Mouse (Mus musculus) granulocyte monocyte progenitor cell, adult 5-6 weeks (primary cell): ENCODE measurements around the gene Fthl17e. TPM values are rescaled to one million over a fixed set of nuclear protein-coding genes. Genes with fewer than 3 reads are reported as not detected.
"Not testable (repeated sequence)": the region's sequence is repeated elsewhere in the genome, so short reads cannot be mapped to it uniquely, and the experiment has no call there.

Source experiments
- ATAC-seq: replicated peaks from 2 replicates; pipeline ENCODE4 v1.8.0; 2016; ENCODE audit warnings: mild to moderate bottlenecking, moderate TSS enrichment, inconsistent platforms; ENCODE audit not compliant: poor library complexity, severe bottlenecking
- total RNA-seq, 2 experiments: library from RNA; stranded (forward) in 1 of 2; stranded (reverse) in 1 of 2; fragments of 200-712, 200-1000 nt in 1 of 2; fragments of >200 nt in 1 of 2; fragmentation: Nextera tagmentation in 1 of 2; gene quantifications; 2 replicates each; pipeline ENCODE4 v1.2.3; 2014 to 2017

Fthl17e gene
- total RNA-seq (2014; fragmentation: Nextera tagmentation) (not detected in 2 replicates), total RNA-seq (2017) (not detected in 2 replicates)

GRCm38 (mm10) chrX:9033193-9033592 lies at the start of gene Fthl17e:
Fthl17e (plus strand) TSS chrX:9033493.
- ATAC-seq: not testable (repeated sequence)

DNA sequence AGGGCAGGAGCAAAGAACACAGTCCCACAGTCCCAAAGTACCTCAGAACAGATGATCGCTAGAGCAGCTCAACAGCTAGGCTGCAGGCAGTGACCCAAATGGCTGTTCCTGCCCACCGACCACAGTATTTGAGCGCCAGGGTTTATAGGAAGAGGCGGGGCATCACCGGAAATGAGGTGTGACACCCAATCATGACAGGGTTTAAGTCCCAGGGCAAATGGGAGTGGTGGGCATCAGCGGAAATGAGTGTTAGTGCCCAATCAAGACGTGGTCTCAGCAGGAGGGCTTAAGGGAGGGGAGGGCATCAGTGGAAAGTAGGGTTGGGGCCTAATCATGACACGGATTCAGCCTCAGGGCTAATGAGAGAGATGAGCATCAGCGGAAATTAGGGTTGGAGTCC lies 46.6 kb upstream of the Fthl17e start, which contains the start of gene Fthl17d:
TSS of gene Fthl17d (minus strand) at position 101 of the 400 bp plus-strand sequence.
- not testable (repeated sequence) for ATAC-seq

DNA sequence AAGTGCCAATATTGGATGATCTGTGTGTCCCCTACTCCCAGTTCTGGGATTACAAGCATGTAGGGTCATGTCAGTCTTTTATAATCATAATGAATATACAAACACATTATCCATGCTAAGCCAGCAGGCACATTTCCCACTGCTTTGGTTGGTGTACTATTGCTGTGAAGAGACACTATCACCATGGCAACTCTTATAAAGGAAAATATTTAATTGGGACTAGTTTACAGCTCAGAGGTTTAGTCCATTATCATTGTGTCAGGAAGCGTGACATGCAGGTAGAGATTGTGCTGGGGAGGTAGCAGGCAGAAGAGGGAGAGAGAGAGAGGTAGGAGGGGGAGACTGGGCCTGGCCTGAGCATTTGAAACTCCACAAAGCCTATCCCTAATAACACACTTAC lies 17.2 kb upstream of the Fthl17e start:
- no peak for ATAC-seq

DNA sequence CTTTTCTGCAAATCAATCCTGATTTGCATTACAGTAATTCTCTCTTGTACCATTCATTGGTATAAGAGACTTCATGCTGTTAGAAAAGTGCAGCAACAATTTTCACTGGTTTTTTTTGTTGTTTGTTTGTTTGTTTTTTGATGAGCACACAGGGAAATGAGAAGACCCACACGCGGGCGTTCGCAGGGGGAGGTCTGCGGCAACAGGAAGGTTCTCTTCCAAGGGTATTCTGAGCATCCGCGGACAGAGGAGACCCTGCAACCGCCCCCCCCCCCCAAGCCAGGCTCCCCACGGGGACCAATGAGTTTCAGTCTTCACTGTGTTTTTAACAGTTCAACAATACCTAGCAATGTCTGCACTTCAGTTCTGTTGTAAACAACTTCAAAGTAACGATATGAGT lies 13.8 kb upstream of the Fthl17e start:
- ATAC-seq: no peak

- not testable (repeated sequence) for ATAC-seq
Observed at GRCm38 (mm10) chrX:9041611-9042010, 8.3 kb downstream of the Fthl17e start.

GRCm38 (mm10) chrX:9060952-9061351 lies 27.7 kb downstream of the Fthl17e start:
- ATAC-seq: not testable (repeated sequence)

DNA sequence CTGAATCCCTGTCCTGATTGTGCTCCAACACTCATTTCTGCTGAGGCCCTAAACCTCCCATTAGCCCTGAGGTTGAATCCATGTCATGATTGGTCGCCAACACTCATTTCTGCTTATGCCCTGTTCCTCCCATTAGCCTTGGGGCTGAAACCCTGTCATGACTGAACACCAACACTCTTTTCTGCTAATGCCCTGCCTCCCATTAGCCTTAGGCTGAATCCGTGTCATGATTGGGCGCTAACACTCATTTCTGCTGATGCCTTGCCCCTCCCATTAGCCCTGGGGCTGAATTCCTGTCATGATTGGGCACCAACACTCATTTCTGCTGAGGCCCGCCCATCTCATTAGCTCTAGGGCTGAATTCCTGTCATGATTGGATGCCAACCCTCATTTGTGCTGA lies 28.8 kb downstream of the Fthl17e start:
- no peak for ATAC-seq

DNA sequence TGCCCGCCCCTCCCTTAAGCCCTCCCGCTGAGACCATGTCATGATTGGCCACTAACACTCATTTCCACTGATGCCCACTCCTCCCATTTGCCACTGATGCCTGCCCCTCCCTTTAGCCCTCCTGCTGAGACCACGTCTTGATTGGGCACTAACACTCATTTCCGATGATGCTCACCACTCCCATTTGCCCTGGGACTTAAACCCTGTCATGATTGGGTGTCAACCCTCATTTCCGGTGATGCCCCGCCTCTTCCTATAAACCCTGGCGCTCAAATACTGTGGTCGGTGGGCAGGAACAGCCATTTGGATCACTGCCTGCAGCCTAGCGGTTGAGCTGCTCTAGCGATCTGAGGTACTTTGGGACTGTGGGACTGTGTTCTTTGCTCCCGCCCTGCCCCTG lies 29.4 kb downstream of the Fthl17e start, which contains the start of gene Fthl17f:
TSS of gene Fthl17f (plus strand) at position 301 of the 400 bp plus-strand sequence.
- not testable (repeated sequence) for ATAC-seq

GRCm38 (mm10) chrX:9077699-9078098 lies 44.4 kb downstream of the Fthl17e start:
- peak; percentile 50 for ATAC-seq

Other genes with a start within 250 kb of the Fthl17e start
- gene Ssxb5, start 229.8 kb upstream of the Fthl17e start, total RNA-seq (2014; fragmentation: Nextera tagmentation): not detected in 2 replicates
- not detected in 2 replicates for gene Ssxb5, start 229.8 kb upstream of the Fthl17e start, total RNA-seq (2017)
- gene Gm6592, start 189.5 kb upstream of the Fthl17e start, total RNA-seq (2014; fragmentation: Nextera tagmentation): not detected in 2 replicates
- not detected in 2 replicates for gene Gm6592, start 189.5 kb upstream of the Fthl17e start, total RNA-seq (2017)
- gene Gm5751, start 159.2 kb upstream of the Fthl17e start, total RNA-seq (2014; fragmentation: Nextera tagmentation): not detected in 2 replicates
- gene Gm5751, start 159.2 kb upstream of the Fthl17e start, total RNA-seq (2017): not detected in 2 replicates
- 1.8 and 2.1 TPM in 2 replicates for gene B630019K06Rik, start 141.1 kb upstream of the Fthl17e start, total RNA-seq (2014; fragmentation: Nextera tagmentation)
- 0.26 and 0.39 TPM in 2 replicates for gene B630019K06Rik, start 141.1 kb upstream of the Fthl17e start, total RNA-seq (2017)
- gene Fthl17b, start 70.5 kb upstream of the Fthl17e start, total RNA-seq (2014; fragmentation: Nextera tagmentation): not detected in 2 replicates
- gene Fthl17b, start 70.5 kb upstream of the Fthl17e start, total RNA-seq (2017): not detected in 2 replicates
- gene Fthl17c, start 56.9 kb upstream of the Fthl17e start, total RNA-seq (2014; fragmentation: Nextera tagmentation): not detected in 2 replicates
- gene Fthl17c, start 56.9 kb upstream of the Fthl17e start, total RNA-seq (2017): not detected in 2 replicates
- not detected in 2 replicates for gene Fthl17d, start 46.7 kb upstream of the Fthl17e start, total RNA-seq (2014; fragmentation: Nextera tagmentation)
- not detected in 2 replicates for gene Fthl17d, start 46.7 kb upstream of the Fthl17e start, total RNA-seq (2017)
- gene Fthl17f, start 29.5 kb downstream of the Fthl17e start, total RNA-seq (2014; fragmentation: Nextera tagmentation): not detected in 2 replicates
- not detected in 2 replicates for gene Fthl17f, start 29.5 kb downstream of the Fthl17e start, total RNA-seq (2017)
- not detected in 2 replicates for gene 4930402K13Rik, start 71.1 kb downstream of the Fthl17e start, total RNA-seq (2014; fragmentation: Nextera tagmentation)
- not detected in 2 replicates for gene 4930402K13Rik, start 71.1 kb downstream of the Fthl17e start, total RNA-seq (2017)
- not detected in 2 replicates for gene Lancl3, start 166.4 kb downstream of the Fthl17e start, total RNA-seq (2014; fragmentation: Nextera tagmentation)
- gene Lancl3, start 166.4 kb downstream of the Fthl17e start, total RNA-seq (2017): not detected in 2 replicates
- not detected in 2 replicates for gene Gm14862, start 223.4 kb downstream of the Fthl17e start, total RNA-seq (2014; fragmentation: Nextera tagmentation)
- gene Gm14862, start 223.4 kb downstream of the Fthl17e start, total RNA-seq (2017): not detected in 2 replicates
- 14.0 and 16.1 TPM in 2 replicates for gene Xk, start 239.3 kb downstream of the Fthl17e start, total RNA-seq (2014; fragmentation: Nextera tagmentation)
- gene Xk, start 239.3 kb downstream of the Fthl17e start, total RNA-seq (2017): 6.3 and 6.5 TPM in 2 replicates